Mouse (Mus musculus) liver, adult 2 months (tissue): ENCODE results near the gene Vars2.

Experiments
- CTCF ChIP-seq: fragments of 200-500 bp; IDR thresholded peaks from 2 replicates; pipeline ENCODE4 v1.5.1; 2011; ENCODE audit warnings: low read depth, low read length, control low read depth
- POLR2A ChIP-seq: fragments of 200-500 bp; IDR thresholded peaks from 2 replicates; pipeline ENCODE4 v1.6.1; 2011; ENCODE audit warnings: low read length, control low read depth; ENCODE audit not compliant: insufficient read depth; ENCODE audit errors: extremely low read depth

GRCm38 (mm10) chr17:35633992-35634391, 33.4 kb downstream of the Vars2 start:
- TF ChIP-seq POLR2A (no peak), CTCF (no peak)
